ENCODE assay signal across 29 mouse cellular contexts in genomic region chr4:64961796-64962195, GRCm38 (mm10).
DNase-seq lines count a peak whose midpoint lies in the region; ATAC-seq and TF ChIP-seq lines count a peak whose summit lies in the region.
"Had no signal": no experiment of that assay in that cellular context is flagged by ENCODE, and none has a peak within 500 bp of the region (broad histone marks: within the 10 kb centered on the region; RNA-seq: fewer than 3 reads in every experiment).

No protein-coding gene starts in this region.

- no peaks in the 10 kb centered on the region for H3K4me1 ChIP-seq in intestine, embryonic 16.5 days (ENCODE audit: control insufficient read depth, insufficient read depth, low read length)
- no peaks in the 10 kb centered on the region for H3K4me1 ChIP-seq in intestine, postnatal 0 days (replicated peaks; ENCODE audit: control insufficient read depth, insufficient read depth, low read length)
- H3K4me1 ChIP-seq in lung, embryonic 14.5 days (ENCODE audit: insufficient read depth), result no peaks in the 10 kb centered on the region
- H3K4me1 ChIP-seq in lung, postnatal 0 days (ENCODE audit: insufficient read depth, low read depth, low read length), result no peaks in the 10 kb centered on the region
- H3K4me1 ChIP-seq in stomach, embryonic 15.5 days, result no peaks in the 10 kb centered on the region
- H3K4me1 ChIP-seq: embryonic facial prominence, embryonic 10.5 days; embryonic facial prominence, embryonic 13.5 days; forebrain, embryonic 12.5 days; forebrain, embryonic 15.5 days; heart, embryonic 12.5 days; heart, embryonic 15.5 days; hindbrain, embryonic 10.5 days; hindbrain, embryonic 13.5 days had no signal

- H3K9ac ChIP-seq in intestine, embryonic 16.5 days (ENCODE audit: low read depth, low read length), result no peak overlapping the region
- no peak overlapping the region for H3K9ac ChIP-seq in intestine, postnatal 0 days (ENCODE audit: low read depth, low read length)
- H3K9ac ChIP-seq in lung, embryonic 14.5 days, result no peak overlapping the region
- H3K9ac ChIP-seq in lung, postnatal 0 days (replicated peaks; ENCODE audit: low read depth), result no peak overlapping the region
- H3K9ac ChIP-seq in stomach, embryonic 15.5 days, result no peak overlapping the region
- H3K9ac ChIP-seq: embryonic facial prominence, embryonic 13.5 days; forebrain, embryonic 12.5 days; forebrain, embryonic 15.5 days; heart, embryonic 12.5 days; heart, embryonic 15.5 days; hindbrain, embryonic 13.5 days had no signal

- no peak overlapping the region for H3K4me3 ChIP-seq in intestine, embryonic 16.5 days (ENCODE audit: low read length)
- H3K4me3 ChIP-seq in intestine, postnatal 0 days (ENCODE audit: low read depth, low read length), result no peak overlapping the region
- H3K4me3 ChIP-seq in lung, embryonic 14.5 days (ENCODE audit: low read depth, low read length), result no peak overlapping the region
- H3K4me3 ChIP-seq in lung, postnatal 0 days (ENCODE audit: low read depth, low read length), result no peak overlapping the region
- H3K4me3 ChIP-seq in stomach, embryonic 15.5 days (replicated peaks), result no peak overlapping the region
- H3K4me3 ChIP-seq: embryonic facial prominence, embryonic 10.5 days; embryonic facial prominence, embryonic 13.5 days; erythroblast, embryonic 14.5 days; forebrain, embryonic 12.5 days; forebrain, embryonic 15.5 days; heart, embryonic 12.5 days; heart, embryonic 15.5 days; hindbrain, embryonic 10.5 days; hindbrain, embryonic 13.5 days had no signal

- no peak overlapping the region for H3K27ac ChIP-seq in intestine, embryonic 16.5 days (ENCODE audit: low read length)
- no peak overlapping the region for H3K27ac ChIP-seq in intestine, postnatal 0 days (ENCODE audit: low read depth, low read length)
- no peak overlapping the region for H3K27ac ChIP-seq in lung, embryonic 14.5 days (ENCODE audit: low read depth)
- no peak overlapping the region for H3K27ac ChIP-seq in lung, postnatal 0 days (ENCODE audit: low read length)
- no peak overlapping the region for H3K27ac ChIP-seq in stomach, embryonic 15.5 days
- H3K27ac ChIP-seq: embryonic facial prominence, embryonic 10.5 days; embryonic facial prominence, embryonic 13.5 days; forebrain, embryonic 12.5 days; forebrain, embryonic 15.5 days; heart, embryonic 15.5 days; hindbrain, embryonic 10.5 days; hindbrain, embryonic 13.5 days had no signal

- no peaks in the 10 kb centered on the region for H3K36me3 ChIP-seq in intestine, embryonic 16.5 days (ENCODE audit: control insufficient read depth, insufficient read depth, low read length)
- no peaks in the 10 kb centered on the region for H3K36me3 ChIP-seq in intestine, postnatal 0 days (ENCODE audit: control insufficient read depth, insufficient read depth)
- no peaks in the 10 kb centered on the region for H3K36me3 ChIP-seq in lung, embryonic 14.5 days (ENCODE audit: insufficient read depth)
- H3K36me3 ChIP-seq in lung, postnatal 0 days (ENCODE audit: insufficient read depth, low read length), result no peaks in the 10 kb centered on the region
- no peaks in the 10 kb centered on the region for H3K36me3 ChIP-seq in stomach, embryonic 15.5 days
- H3K36me3 ChIP-seq: embryonic facial prominence, embryonic 10.5 days; embryonic facial prominence, embryonic 13.5 days; forebrain, embryonic 12.5 days; forebrain, embryonic 15.5 days; heart, embryonic 12.5 days; heart, embryonic 15.5 days; hindbrain, embryonic 10.5 days; hindbrain, embryonic 13.5 days had no signal

- 28% methylated on average over 4 of the region's 4 CpGs for WGBS in intestine, embryonic 16.5 days
- WGBS in intestine, postnatal 0 days, result 18% methylated on average over 4 of the region's 4 CpGs
- 19% methylated on average over 4 of the region's 4 CpGs for WGBS in lung, embryonic 14.5 days
- WGBS in lung, postnatal 0 days, result 28% methylated on average over 4 of the region's 4 CpGs
- WGBS in stomach, embryonic 15.5 days, result 28% methylated on average over 4 of the region's 4 CpGs

- H3K9me3 ChIP-seq in intestine, embryonic 16.5 days (ENCODE audit: control insufficient read depth, low read length), result no peaks in the 10 kb centered on the region
- no peaks in the 10 kb centered on the region for H3K9me3 ChIP-seq in intestine, postnatal 0 days (ENCODE audit: control insufficient read depth)
- no peaks in the 10 kb centered on the region for H3K9me3 ChIP-seq in lung, embryonic 14.5 days (ENCODE audit: low read depth, low read length)
- no peaks in the 10 kb centered on the region for H3K9me3 ChIP-seq in lung, postnatal 0 days (ENCODE audit: low read length)
- H3K9me3 ChIP-seq in stomach, embryonic 15.5 days, result no peaks in the 10 kb centered on the region
- H3K9me3 ChIP-seq: embryonic facial prominence, embryonic 10.5 days; embryonic facial prominence, embryonic 13.5 days; forebrain, embryonic 12.5 days; forebrain, embryonic 15.5 days; heart, embryonic 12.5 days; heart, embryonic 15.5 days; hindbrain, embryonic 10.5 days; hindbrain, embryonic 13.5 days had no signal

- no peaks in the 10 kb centered on the region for H3K27me3 ChIP-seq in intestine, embryonic 16.5 days (replicated peaks; ENCODE audit: control insufficient read depth, insufficient read depth, low read length)
- no peaks in the 10 kb centered on the region for H3K27me3 ChIP-seq in intestine, postnatal 0 days (replicated peaks; ENCODE audit: control insufficient read depth, insufficient read depth, low read length)
- no peaks in the 10 kb centered on the region for H3K27me3 ChIP-seq in lung, embryonic 14.5 days (ENCODE audit: insufficient read depth, low read length)
- H3K27me3 ChIP-seq in lung, postnatal 0 days (replicated peaks; ENCODE audit: insufficient read depth, low read length), result no peaks in the 10 kb centered on the region
- no peaks in the 10 kb centered on the region for H3K27me3 ChIP-seq in stomach, embryonic 15.5 days (replicated peaks)
- H3K27me3 ChIP-seq: embryonic facial prominence, embryonic 13.5 days; forebrain, embryonic 12.5 days; forebrain, embryonic 15.5 days; heart, embryonic 12.5 days; heart, embryonic 15.5 days; hindbrain, embryonic 13.5 days; Patski had no signal

- TF ChIP-seq EP300 in lung, postnatal 0 days (IDR thresholded peaks at IDR 0.05), result 0 out of 2 replicates have a peak, but pooled peaks have one; percentile 30

- no peak for TF ChIP-seq CTCF in intestine, postnatal 0 days (IDR thresholded peaks at IDR 0.05; ENCODE audit: low read depth)
- no peak for TF ChIP-seq CTCF in lung, embryonic 14.5 days (IDR thresholded peaks at IDR 0.05; ENCODE audit: low read depth)
- no peak for TF ChIP-seq CTCF in lung, postnatal 0 days (IDR thresholded peaks at IDR 0.05)

- DNase-seq in lung, embryonic 14.5 days, result peak; percentile 68
- no peak for DNase-seq in lung, postnatal 25 days (ENCODE audit: low spot score)
- DNase-seq in lung, postnatal 0 days (ENCODE audit: low spot score), result peak; percentile 76
- no peak for DNase-seq in lung, postnatal 14 days
- DNase-seq in cerebellum, adult 9-11 months, result no peak
- DNase-seq: adrenal gland, adult 2 months; adrenal gland, postnatal 14 days; cerebellum, adult 11 months; cerebellum, adult 2 months; cerebellum, postnatal 10 days; cerebellum, postnatal 36 days; embryo, embryonic 11 days; gastrocnemius, postnatal 25 days; heart, adult 18-20 months; heart, postnatal 10 days; heart, postnatal 36 days had no signal

- no peak overlapping the region for H3K4me2 ChIP-seq in intestine, embryonic 16.5 days (ENCODE audit: low read depth, low read length)
- no peak overlapping the region for H3K4me2 ChIP-seq in intestine, postnatal 0 days (replicated peaks; ENCODE audit: low read depth)
- no peak overlapping the region for H3K4me2 ChIP-seq in lung, embryonic 14.5 days
- H3K4me2 ChIP-seq in lung, postnatal 0 days (replicated peaks; ENCODE audit: low read depth, low read length), result no peak overlapping the region
- H3K4me2 ChIP-seq in stomach, embryonic 15.5 days, result no peak overlapping the region
- H3K4me2 ChIP-seq: embryonic facial prominence, embryonic 13.5 days; forebrain, embryonic 12.5 days; forebrain, embryonic 15.5 days; heart, embryonic 12.5 days; heart, embryonic 15.5 days; hindbrain, embryonic 13.5 days had no signal

- peak; percentile 28; the same call in 1 of the 2 replicates for ATAC-seq in intestine, embryonic 16.5 days
- ATAC-seq in intestine, postnatal 0 days, result no peak
- peak; percentile 87 for ATAC-seq in lung, embryonic 14.5 days (ENCODE audit: insufficient read depth)
- peak; percentile 57 for ATAC-seq in lung, postnatal 0 days
- peak; percentile 39 for ATAC-seq in stomach, embryonic 15.5 days (ENCODE audit: insufficient read depth, low FRiP score, low read depth)
- ATAC-seq: forebrain, embryonic 15.5 days; Patski had no signal

Comparison
In these comparisons a context has a peak if more than half of its experiments do, and no peak if none do; other contexts are left out.
1. DNase-seq: peak in lung, embryonic 14.5 days (single experiment) and lung, postnatal 0 days (single experiment); none in lung, postnatal 25 days (single experiment), lung, postnatal 14 days (single experiment) and cerebellum, adult 9-11 months (single experiment).